Mouse (Mus musculus): ENCODE results near the gene Fam184b.

Fam184b gene

DNA sequence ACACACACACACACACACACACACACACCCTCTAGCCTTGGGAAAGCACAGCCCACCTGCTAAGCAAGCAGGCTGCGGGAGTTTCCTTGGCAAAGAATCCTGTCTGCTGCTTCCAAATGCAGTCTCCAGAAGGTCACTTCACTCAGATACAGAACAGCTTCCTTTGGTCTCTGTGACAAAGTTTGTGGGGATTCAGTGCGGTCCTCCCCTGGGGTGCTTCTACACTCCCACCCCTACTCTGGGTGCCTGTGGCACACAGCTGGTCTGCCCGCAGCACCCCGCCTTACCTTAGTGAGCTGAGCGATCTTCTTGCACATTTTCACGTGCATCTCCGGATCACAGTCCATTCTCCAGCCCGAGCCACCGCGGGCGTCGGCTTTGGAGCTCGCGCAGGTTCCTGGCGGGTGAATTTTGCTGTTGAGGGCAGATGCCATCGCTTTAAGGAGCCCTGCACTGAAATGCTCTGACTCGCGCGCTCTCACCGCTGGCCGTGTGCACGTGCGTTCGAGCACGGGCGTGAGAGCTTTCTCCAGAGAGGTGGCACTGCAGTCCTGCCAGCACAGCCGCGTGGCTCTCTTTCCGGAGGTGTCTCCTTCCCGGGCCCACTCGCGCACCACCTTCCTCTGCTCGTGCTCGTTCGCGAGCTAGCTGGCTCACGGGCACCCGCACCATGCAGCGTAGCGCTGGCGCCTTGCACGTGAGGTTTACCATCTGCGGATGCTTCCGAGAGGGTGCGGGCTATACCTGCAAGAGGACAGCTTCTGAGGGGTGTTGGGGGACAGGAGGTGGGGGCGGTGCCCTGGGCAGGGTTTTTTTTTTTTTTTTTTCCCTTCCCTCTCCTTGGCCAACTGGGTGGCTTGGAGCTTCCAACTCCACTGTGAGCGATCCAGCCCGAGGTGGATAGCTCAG lies at the start of gene Fam184b:
TSS of gene Fam184b (minus strand) at position 809 of the 909 bp plus-strand sequence.
- DNase-seq (ENCODE audit: low read depth, low spot score) = peak; percentile 59

- no peak for DNase-seq (ENCODE audit: low read depth, low spot score)
Measured at GRCm38 (mm10) chr5:45689152-45689551, 49.7 kb upstream of the Fam184b start.

DNA sequence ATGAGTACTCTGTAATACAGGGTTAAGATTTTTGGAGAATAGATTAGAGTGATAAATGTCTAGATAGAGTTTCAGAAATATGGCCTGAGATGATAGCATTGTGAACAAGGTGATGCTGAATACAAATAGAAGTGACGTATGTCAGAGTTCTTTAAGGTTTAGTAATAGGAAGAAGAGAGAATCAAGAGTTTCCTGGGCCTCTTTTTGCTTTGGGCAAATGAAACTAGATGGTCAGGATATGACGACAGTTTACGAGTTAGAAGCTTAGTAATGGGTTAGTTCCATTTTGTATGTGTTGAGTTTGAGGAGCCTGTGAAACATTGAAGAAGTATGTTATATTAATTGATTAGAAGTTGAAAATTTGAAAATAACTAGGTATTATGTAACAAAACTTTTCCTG lies 46.8 kb upstream of the Fam184b start:
- DNase-seq (ENCODE audit: low read depth, low spot score) = no peak

GRCm38 (mm10) chr5:45685243-45685642 lies 45.8 kb upstream of the Fam184b start:
- no peak for DNase-seq (ENCODE audit: low read depth, low spot score)

GRCm38 (mm10) chr5:45683388-45683787 lies 44.0 kb upstream of the Fam184b start:
- no peak for DNase-seq (ENCODE audit: low read depth, low spot score)

DNA sequence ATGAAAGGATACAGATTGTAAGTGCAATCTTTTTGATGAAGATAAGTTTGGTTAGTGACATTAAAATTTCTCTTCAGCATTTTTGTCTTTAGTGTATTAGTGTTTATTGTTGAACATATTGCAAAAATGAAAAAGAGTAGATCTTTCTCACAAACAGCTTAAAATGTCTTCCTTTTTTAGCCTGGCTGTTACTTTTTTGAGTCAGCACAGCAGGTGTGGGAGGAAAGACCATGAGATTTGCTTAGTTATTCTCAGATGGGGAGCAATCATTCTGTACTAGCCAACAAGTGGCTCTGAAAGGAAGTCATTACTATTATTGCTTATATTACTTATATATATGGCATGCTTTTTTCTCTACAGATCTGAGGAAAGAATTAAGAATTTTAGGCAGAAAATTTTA lies 40.5 kb upstream of the Fam184b start:
- DNase-seq (ENCODE audit: low read depth, low spot score) = no peak

GRCm38 (mm10) chr5:45677639-45678038 lies 38.2 kb upstream of the Fam184b start:
- no peak for DNase-seq (ENCODE audit: low read depth, low spot score)

GRCm38 (mm10) chr5:45675032-45675431 lies 35.6 kb upstream of the Fam184b start:
- no peak for DNase-seq (ENCODE audit: low read depth, low spot score)

GRCm38 (mm10) chr5:45670894-45671494 lies 31.6 kb upstream of the Fam184b start:
- no peak for DNase-seq (ENCODE audit: low read depth, low spot score)

- DNase-seq (ENCODE audit: low read depth, low spot score) = no peak
Measured at GRCm38 (mm10) chr5:45670280-45670670, 30.9 kb upstream of the Fam184b start.

- DNase-seq (ENCODE audit: low read depth, low spot score) = peak; percentile 99
Measured at GRCm38 (mm10) chr5:45669598-45670279, 30.3 kb upstream of the Fam184b start, which contains the start of gene Ncapg. TSS of gene Ncapg (plus strand) at chr5:45669919.

GRCm38 (mm10) chr5:45669234-45669597 lies 29.8 kb upstream of the Fam184b start:
- DNase-seq (ENCODE audit: low read depth, low spot score) = no peak

GRCm38 (mm10) chr5:45668831-45669230 lies 29.4 kb upstream of the Fam184b start:
- DNase-seq (ENCODE audit: low read depth, low spot score) = peak; percentile 9

DNA sequence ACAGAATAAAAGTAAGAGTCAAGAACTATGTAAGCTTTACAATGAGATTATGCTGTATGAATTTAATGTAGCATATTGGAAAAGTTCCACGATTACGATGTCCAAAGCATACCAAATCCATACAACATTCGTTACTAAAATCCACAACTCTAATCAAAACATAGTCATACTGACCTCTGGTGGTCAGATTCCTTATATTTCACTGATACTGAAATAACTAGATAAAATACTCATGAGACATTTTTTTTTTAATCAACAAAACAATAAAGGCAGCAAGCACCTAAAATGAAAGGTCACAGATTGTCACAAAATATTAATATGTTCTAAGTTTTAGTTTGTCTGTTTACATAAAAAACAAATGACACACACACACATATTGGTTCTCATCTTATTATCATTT lies 28.9 kb upstream of the Fam184b start:
- peak; percentile 47 for DNase-seq (ENCODE audit: low read depth, low spot score)

DNA sequence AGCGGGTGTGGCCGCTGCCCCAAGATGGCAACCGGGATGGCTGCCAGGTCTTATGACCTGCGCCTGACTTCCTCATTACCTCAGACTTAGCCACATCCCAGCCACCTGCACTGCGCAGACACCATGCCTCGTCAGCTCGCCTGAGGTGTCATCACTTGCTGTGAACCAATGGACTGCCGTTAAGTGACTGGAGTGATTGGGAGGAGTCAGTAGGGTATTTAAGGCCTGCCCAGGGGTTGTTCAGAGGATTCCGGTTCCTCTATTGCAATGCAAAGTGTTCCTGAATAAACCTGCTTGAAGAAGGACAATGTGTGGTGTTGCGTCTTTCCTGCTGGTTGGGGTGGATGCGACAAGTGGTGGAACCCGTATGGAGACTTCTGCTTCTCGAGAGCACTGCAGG lies 19.0 kb upstream of the Fam184b start:
- peak; percentile 44 for DNase-seq (ENCODE audit: low read depth, low spot score)

GRCm38 (mm10) chr5:45651026-45651703 lies 11.8 kb upstream of the Fam184b start:
- DNase-seq (ENCODE audit: low read depth, low spot score) = no peak

DNA sequence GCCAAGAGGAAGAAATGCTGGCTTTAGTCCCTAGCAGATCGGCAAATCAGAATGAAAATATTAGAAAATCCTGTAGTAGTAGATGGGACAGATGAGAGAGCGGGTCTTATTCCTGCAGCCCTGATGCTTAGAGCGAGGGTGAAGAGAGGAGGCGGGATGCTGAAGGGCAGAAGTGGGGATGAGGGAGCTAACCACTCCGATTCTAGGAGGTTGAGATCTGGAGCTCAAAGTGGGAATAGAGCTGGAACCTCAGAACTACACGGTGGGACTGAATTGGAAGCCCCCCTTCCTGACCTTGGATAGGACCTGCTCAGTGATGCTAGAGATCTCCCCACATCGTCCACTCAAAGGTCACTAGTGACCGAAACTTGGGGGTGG lies 290 bp upstream of the Fam184b start:
- DNase-seq (ENCODE audit: low read depth, low spot score) = no peak

DNA sequence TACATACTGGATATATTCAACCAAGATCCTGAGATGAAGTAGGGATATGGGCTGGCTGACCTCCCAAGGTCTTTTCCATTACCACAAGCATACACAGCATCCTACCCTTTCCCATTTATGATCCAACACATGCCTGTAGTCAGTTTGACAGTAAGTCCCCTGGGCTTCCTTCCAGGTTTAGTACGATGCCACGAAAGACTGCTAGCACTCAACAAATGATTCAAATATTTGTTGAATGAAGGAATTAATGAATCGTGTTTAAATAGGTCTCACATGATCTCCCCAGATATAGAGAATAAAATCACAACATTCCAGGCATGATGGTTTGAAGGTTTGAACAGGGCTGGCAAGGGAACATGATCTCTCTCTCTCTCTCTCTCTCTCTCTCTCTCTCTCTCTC lies 1.0 kb downstream of the Fam184b start:
- no peak for DNase-seq (ENCODE audit: low read depth, low spot score)

- no peak for DNase-seq (ENCODE audit: low read depth, low spot score)
Measured at GRCm38 (mm10) chr5:45629470-45629869, 9.9 kb downstream of the Fam184b start.

DNA sequence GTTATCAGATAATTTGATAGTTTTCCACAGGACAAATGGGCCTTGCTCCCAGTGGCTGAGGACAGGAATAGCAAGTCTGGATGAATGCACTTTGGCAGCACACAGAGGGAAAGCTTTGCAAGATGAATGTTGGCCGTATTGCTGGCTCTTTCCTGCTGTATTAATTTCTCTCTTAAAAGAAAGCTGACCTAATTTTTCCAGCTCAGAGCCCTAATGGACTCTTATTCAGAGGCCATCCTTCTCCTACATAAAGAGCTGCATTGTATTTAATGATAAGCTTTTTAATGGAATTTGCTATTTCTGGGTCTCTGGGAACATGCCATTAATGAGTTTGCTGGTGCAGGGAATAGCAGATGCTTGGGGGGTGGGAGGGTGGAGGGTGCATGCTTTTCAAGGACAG lies 11.6 kb downstream of the Fam184b start:
- DNase-seq (ENCODE audit: low read depth, low spot score) = no peak

- peak; percentile 72 for DNase-seq (ENCODE audit: low read depth, low spot score)
Measured at GRCm38 (mm10) chr5:45621511-45621910, 17.9 kb downstream of the Fam184b start.

DNA sequence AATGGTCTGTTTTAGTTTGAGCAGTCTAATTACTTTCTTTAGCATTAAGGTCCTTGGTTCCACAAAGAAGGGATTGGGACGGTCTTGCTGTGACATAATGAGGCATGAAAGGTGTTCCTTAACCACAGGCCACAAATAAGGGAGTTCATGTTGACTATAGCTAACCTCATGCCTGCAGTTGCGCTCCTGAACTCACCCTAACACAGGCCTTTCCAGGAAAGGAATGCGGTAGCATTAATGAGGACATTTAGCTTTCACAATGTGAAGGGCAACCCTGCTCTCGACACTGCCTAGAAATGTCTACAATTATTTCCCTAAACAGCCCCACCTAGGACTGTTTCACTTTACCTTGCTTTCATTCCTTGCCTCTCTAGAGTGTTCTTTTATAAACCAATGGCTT lies 40.4 kb downstream of the Fam184b start:
- DNase-seq (ENCODE audit: low read depth, low spot score) = no peak

All from ES-CJ7 (cell line).